Mouse (Mus musculus) cerebral cortex, adult 2 months (tissue): ENCODE measurements around the gene Gm13288.

Experiments
- WGBS: fragments of 180-500 bp; shearing (Covaris S2); methylation state at CpG from one replicate; pipeline ENCODE4 v1.1.7; 2018; 5-methylcytosine and 5-hydroxymethylcytosine counted together

Gm13288 gene

DNA sequence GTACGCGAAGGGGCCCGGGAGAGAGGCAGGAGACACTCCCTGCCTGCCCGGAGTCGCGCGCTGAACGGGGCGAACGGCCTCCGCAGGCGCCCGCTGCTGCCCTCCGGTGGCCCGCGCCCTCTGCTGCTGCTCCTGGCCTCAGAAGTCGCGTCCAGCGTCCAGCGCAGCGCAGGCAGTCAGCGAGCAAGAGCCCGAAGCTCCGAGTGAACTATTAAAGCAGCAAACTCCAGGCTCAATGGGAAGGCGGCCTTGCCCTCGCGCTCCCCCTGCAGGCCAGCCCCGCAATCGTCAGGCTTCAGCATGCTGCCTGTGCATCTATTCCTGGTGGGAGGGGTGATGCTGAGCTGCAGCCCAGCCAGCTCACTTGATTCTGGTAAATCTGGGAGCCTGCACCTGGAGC lies 2.4 kb upstream of the Gm13288 start, which contains the start of gene Gm13287:
Gm13287 (plus strand) TSS at position 301 of the 400 bp plus-strand sequence.
- WGBS, result no CpG with 5 or more reads among the region's 29 CpGs

DNA sequence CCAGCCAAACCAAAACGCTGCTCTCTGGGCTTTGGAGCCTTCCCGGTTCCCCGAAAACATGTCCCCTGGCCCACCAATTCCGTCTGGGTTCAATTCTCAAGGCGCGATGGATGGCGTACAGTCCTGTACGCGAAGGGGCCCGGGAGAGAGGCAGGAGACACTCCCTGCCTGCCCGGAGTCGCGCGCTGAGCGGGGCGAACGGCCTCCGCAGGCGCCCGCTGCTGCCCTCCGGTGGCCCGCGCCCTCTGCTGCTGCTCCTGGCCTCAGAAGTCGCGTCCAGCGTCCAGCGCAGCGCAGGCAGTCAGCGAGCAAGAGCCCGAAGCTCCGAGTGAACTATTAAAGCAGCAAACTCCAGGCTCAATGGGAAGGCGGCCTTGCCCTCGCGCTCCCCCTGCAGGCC lies 430 bp downstream of the Gm13288 start:
- WGBS, result 0% methylated on average over 13 of the region's 34 CpGs

DNA sequence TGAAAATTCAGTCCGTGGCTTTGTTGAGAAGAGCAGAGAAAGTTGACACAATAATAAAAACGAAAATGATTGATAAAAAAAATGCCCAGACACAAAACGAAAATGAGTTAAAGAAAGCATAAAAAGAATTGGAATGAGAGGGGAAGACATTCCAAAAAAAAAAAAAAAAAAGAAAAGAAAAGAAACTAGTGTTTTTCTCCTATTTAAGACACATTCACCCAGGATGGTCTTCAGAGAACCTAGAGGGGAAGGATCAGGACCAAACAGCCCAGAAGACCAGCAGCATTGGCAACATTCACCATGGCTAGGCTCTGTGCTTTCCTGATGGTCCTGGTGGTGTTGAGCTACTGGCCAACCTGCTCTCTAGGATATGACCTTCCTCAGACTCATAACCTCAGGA lies 10.6 kb downstream of the Gm13288 start, which contains the start of gene Ifna7:
Ifna7 (plus strand) TSS at position 301 of the 400 bp plus-strand sequence.
- WGBS, result 64% methylated on average over 3 of the region's 3 CpGs

DNA sequence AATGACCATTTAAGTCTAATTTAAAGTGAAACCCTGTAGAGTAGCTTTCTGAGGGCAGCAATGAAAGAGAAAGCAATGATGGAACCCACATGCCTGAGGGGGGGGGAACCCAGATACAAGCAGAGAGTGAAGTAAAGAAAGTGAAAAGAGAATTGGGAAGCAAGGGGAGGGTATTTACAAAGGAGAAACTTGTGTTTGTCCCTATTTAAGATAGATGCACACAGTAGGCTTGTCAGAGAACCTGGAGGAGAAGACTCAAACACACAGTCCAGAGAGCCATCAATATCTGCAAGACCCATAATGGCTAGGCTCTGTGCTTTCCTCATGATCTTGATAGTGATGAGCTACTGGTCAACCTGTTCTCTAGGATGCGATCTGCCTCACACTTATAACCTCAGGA lies 14.3 kb downstream of the Gm13288 start, which contains the start of gene Ifna11:
Ifna11 (plus strand) TSS at position 301 of the 400 bp plus-strand sequence.
- WGBS, result 90% methylated on average over 1 of the region's 1 CpGs

DNA sequence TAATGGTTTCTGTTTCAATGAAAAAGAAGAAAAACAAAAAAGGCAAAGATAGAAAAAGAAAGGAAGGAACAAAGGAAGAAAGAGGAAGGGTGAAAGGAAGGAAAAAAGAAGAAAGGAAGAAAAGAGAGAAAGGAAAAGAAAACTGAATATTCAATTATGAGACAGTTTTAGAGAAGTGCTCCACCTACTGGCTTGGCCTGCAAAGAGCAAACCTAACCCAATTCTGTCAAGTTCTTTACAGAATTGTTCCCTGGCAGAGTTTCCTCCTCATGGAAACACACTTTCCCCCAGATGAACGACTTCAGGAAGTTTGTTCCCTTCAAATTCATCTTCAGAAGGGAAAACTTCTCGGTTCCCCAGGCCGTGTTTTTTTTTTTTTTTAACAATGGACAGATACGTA lies 17.7 kb downstream of the Gm13288 start:
- WGBS, result 21% methylated on average over 4 of the region's 4 CpGs

DNA sequence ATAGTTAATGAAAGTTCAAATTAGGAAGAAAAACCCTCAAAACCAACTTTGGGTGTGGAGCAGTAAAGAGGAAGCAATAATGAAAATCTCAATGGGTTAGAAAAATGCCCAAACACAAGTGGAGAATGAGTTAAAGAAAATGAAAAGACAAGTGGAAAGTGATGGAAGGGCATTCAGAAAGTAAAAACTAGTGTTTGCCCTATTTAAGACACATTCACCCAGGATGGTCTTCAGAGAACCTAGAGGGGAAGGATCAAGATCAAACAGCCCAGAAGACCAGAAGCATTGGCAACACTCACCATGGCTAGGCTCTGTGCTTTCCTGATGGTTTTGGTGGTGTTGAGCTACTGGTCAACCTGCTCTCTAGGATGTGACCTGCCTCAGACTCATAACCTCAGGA lies 21.8 kb downstream of the Gm13288 start, which contains the start of gene Ifna6:
Ifna6 (plus strand) TSS at position 301 of the 400 bp plus-strand sequence.

DNA sequence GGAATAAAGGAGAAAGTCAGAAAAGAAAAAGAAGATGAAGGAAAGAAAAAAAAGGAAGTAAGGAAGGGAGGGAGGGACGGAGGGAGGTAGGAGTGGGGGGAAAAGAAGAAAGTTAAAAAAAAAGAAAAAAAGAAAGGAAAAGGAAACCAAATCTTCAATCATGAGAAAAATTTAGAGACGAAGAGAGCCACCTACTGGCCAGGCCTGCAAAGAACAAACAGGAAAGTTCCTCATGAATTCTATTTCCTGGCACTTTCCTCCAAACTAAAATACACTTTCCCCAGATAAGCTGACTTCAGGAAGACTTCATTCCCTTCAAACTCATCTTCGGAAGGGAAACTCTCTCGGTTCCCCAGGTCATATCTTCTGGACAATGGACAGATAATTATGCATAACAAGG lies 25.2 kb downstream of the Gm13288 start:
- WGBS, result 21% methylated on average over 4 of the region's 4 CpGs

DNA sequence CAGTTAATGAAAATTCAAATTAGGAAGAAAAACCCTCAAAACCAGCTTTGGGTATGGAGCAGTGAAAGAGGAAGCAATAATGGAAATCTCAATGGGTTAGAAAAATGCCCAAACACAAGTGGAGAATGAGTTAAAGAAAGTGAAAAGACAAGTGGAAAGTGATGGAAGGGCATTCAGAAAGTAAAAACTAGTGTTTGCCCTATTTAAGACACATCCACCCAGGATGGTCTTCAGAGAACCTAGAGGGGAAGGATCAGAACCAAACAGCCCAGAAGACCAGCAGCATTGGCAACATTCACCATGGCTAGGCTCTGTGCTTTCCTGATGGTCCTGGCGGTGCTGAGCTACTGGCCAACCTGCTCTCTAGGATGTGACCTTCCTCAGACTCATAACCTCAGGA lies 29.9 kb downstream of the Gm13288 start, which contains the start of gene Ifna5:
Ifna5 (plus strand) TSS at position 301 of the 400 bp plus-strand sequence.
- 88% methylated on average over 1 of the region's 1 CpGs for WGBS

DNA sequence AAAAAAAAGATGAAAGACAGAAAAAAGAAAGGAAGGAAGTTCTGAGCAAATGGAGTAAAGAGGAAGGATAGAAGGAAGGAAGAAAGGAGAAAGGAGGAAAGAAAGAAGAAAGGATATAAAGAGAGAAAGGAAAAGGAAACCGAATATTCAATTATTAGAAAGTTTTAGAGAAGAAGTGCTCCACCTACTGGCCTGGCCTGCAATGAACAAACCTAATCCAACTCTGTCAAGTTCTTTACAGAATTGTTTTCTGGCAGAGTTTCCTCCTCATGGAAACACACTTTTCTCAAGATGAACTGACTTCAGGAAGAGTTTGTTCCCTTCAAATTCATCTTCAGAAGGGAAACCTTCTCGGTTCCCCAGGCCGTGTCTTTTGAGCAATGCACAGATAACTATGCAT lies 33.5 kb downstream of the Gm13288 start:
- 38% methylated on average over 3 of the region's 3 CpGs for WGBS

DNA sequence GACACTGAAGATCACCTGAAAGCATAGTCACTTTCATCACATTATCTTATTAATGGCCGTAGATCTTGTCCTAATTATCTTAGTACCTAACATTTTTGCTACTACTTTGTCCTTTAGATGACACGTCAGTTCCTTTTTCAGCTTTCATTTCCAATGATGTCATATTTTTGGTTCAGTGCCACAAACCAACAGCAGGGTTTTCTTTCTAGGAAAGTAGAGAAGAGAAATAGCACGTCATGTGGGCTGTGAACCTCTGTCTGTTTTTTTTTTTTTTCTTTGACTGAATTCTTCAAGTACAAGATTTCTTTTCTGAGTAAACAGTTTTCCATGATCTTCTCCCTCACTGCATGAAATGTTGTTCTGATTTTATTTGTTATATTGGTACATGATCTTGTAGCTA lies 34.7 kb downstream of the Gm13288 start:
- 65% methylated on average over 3 of the region's 3 CpGs for WGBS

DNA sequence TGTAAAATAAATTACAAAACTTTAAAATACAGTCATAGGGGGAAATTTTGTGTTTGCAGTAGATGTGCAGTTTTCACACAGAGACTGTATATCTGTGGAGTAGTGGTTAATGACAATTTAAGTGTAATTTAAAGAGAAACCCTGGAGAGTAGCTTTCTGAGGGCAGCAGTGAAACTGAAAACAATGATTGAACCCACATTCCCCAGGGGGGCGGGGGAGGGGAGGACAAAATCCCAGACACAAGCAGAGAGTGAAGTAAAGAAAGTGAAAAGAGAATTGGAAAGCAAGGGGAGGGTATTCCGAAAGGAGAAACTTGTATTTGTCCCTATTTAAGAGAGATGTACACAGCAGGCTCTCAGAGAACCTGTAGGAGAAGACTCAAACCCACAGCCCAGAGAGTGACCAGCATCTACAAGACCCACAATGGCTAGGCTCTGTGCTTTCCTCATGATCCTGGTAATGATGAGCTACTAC lies 36.1 kb downstream of the Gm13288 start, which contains the start of gene Ifna4:
Ifna4 (plus strand) TSS at position 424 of the 474 bp plus-strand sequence.
- 76% methylated on average over 2 of the region's 2 CpGs for WGBS

DNA sequence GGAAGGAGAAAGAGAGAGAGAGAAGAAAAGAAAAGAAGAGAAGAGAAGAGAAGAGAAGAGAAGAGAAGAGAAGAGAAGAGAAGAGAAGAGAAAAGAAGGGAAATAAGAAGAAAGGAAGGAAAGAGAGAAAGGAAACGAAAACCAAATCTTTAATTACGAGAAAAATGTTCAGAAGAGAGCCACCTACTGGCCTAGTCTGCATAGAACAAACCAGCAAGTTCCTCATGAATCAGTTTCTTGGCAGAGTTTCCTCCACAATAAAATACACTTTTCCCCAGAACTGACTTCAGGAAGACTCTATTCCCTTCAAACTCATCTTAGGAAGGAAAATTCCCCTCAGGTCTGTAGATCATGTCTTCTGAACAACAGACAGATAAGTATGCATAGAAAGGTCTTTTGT lies 40.0 kb downstream of the Gm13288 start:
- WGBS, result 19% methylated on average over 2 of the region's 2 CpGs

DNA sequence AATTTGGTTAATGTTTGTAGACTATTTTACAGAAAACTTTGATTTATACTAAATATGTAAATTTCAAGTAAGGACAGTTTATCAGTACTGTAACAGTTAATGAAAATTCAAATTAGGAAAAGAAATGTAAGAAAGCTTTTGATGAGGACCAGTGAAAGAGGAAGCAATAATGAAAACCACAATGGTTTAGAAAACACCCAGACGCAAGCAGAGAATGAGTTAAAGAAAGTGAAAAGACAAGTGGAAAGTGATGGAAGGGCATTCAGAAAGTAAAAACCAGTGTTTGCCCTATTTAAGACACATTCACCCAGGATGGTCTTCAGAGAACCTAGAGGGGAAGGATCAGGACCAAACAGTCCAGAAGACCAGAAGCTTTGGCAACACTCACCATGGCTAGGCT lies 44.4 kb downstream of the Gm13288 start, which contains the start of gene Ifna1:
Ifna1 (plus strand) TSS at position 390 of the 400 bp plus-strand sequence.
- 80% methylated on average over 1 of the region's 1 CpGs for WGBS

DNA sequence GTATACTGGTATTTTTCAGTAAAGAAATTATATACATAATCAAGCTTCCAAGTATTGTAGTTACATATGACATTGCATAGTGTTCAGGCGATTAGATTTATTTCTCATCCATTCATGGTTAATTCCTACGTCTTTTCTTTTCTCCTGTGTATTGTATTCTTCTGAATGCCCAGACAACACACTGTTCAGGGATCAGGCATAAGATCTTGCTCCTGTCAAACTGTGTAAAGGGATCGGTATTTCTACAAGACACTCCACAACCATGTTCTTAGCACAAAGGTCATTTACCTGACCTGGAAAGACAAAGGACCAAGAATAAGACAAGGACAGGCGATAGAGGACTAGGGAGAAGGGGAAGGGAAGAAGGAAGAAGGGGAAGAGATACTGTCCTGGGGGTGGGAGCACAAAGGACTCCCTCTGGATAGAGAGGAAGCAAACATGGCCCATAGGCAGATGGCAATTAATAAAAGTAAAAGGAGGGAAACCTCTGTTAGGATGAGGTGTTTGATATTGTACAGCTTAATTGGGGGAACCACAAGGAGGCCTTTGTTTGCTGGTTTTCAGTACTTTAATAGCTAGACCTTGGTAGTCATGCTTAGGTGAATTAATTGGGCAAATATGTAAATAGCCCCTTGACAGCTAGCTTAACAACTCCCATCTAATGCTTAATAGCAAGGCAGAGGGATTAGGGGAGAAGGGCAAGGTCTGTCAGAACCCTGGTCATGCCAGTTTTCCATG lies 45.9 kb downstream of the Gm13288 start:
- WGBS, result 67% methylated on average over 4 of the region's 4 CpGs
